Mouse (Mus musculus): ENCODE measurements around the gene Dcun1d4. TPM values are rescaled to one million over a fixed set of nuclear protein-coding genes. Genes with fewer than 3 reads are reported as not detected.

The Dcun1d4 gene
- polyA plus RNA-seq, 1 experiment: 5.3 TPM

DNA sequence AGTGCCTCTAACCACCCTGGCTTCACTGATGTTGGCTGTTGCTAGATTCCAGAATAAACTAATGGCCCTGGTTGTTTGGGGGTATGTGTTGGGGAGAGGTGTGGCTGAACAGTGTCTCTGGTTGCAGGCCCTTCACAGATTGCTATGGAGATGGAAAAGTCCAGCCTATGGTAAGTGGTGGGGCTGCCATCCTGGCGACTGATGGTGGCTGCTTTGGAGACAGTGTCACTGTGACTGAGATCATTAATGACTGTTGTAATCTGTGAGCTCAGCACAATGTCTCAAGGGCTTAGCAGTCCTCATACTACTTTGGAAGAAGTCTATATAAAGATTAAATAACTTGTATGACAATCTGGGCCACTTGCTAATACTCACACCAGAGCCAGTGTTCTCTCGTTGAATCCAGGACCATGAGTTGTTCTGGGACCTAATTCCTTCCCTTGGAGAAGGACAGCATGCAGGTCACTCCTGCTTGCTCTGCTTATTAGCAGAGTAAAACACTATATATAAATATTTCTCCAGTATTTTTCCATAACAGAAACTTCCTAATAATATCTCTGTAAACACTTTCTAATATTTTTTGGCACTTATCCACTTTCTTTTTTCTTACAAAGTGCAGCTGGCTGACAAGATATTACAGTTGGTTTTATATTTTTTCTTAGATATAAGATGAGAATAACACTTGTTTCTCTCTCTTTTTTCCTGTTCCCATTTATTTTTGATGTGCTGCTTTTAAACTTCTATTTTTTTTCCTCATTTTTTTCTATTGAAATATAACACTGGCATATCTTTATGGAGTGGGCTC, 26.1 kb upstream of the Dcun1d4 start:
- Histone ChIP-seq H3K4me3 (no peak overlapping the region), H3ac (ENCODE audit: control insufficient read depth, insufficient read length) (no peak overlapping the region), H3K79me2 (ENCODE audit: control insufficient read depth, insufficient read depth) (no peaks in the 10 kb centered on the region), H3K36me3 (ENCODE audit: control insufficient read depth, insufficient read depth) (no peaks in the 10 kb centered on the region), H3K4me2 (ENCODE audit: low read depth) (no peak overlapping the region), H3K27me3 (ENCODE audit: control insufficient read depth, insufficient read depth, insufficient read length) (peaks cover 20% of the 10 kb centered on the region)
- TF ChIP-seq TCF12 (IDR thresholded peaks at IDR 0.05; ENCODE audit: insufficient read depth, poor library complexity, severe bottlenecking): no peak
- TF ChIP-seq POLR2A (IDR thresholded peaks at IDR 0.05; ENCODE audit: insufficient read length, low read depth): no peak
- TF ChIP-seq MYOG (IDR thresholded peaks at IDR 0.05; ENCODE audit: control insufficient read depth in 1 of 3, insufficient read depth in 1 of 3, insufficient read length in 2 of 3, low read depth in 2 of 3): no peak
- no peak for TF ChIP-seq SRF (IDR thresholded peaks at IDR 0.05; ENCODE audit: control insufficient read depth, insufficient read length, low read depth)
- no peak for TF ChIP-seq POLR2AphosphoS2 (IDR thresholded peaks at IDR 0.05; ENCODE audit: insufficient read length, low read depth)
- no peak for TF ChIP-seq MAX (IDR thresholded peaks at IDR 0.05; ENCODE audit: low read depth)
- TF ChIP-seq TCF3 (IDR thresholded peaks at IDR 0.05; ENCODE audit: insufficient read length, low read depth): no peak
- no peak for TF ChIP-seq REST (IDR thresholded peaks at IDR 0.05; ENCODE audit: insufficient read depth, insufficient read length)
- TF ChIP-seq USF1 (IDR thresholded peaks at IDR 0.05; ENCODE audit: low read depth): no peak
- TF ChIP-seq E2F4 (IDR thresholded peaks at IDR 0.05; ENCODE audit: insufficient read depth): no peak
- TF ChIP-seq CEBPB (IDR thresholded peaks at IDR 0.05; ENCODE audit: insufficient read depth, poor library complexity, severe bottlenecking): no peak
- TF ChIP-seq MYOD1 (IDR thresholded peaks at IDR 0.05; ENCODE audit: control insufficient read depth in 1 of 3, insufficient read length in 2 of 3, low read depth in 2 of 3): no peak

GRCm38 (mm10) chr5:73455307-73455687, 25.5 kb upstream of the Dcun1d4 start:
- Histone ChIP-seq H3K36me3 (ENCODE audit: control insufficient read depth, insufficient read depth) (no peaks in the 10 kb centered on the region), H3K4me3 (no peak overlapping the region), H3ac (ENCODE audit: control insufficient read depth, insufficient read length) (no peak overlapping the region), H3K79me2 (ENCODE audit: control insufficient read depth, insufficient read depth) (no peaks in the 10 kb centered on the region), H3K27me3 (ENCODE audit: control insufficient read depth, insufficient read depth, insufficient read length) (peaks cover 14% of the 10 kb centered on the region), H3K4me2 (ENCODE audit: low read depth) (no peak overlapping the region)
- no peak for TF ChIP-seq SRF (IDR thresholded peaks at IDR 0.05; ENCODE audit: control insufficient read depth, insufficient read length, low read depth)
- no peak for TF ChIP-seq E2F4 (IDR thresholded peaks at IDR 0.05; ENCODE audit: insufficient read depth)
- no peak for TF ChIP-seq MYOD1 (IDR thresholded peaks at IDR 0.05; ENCODE audit: control insufficient read depth in 1 of 3, insufficient read length in 2 of 3, low read depth in 2 of 3)
- no peak for TF ChIP-seq POLR2A (IDR thresholded peaks at IDR 0.05; ENCODE audit: insufficient read length, low read depth)
- no peak for TF ChIP-seq POLR2AphosphoS2 (IDR thresholded peaks at IDR 0.05; ENCODE audit: insufficient read length, low read depth)
- TF ChIP-seq REST (IDR thresholded peaks at IDR 0.05; ENCODE audit: insufficient read depth, insufficient read length): no peak
- TF ChIP-seq USF1 (IDR thresholded peaks at IDR 0.05; ENCODE audit: low read depth): no peak
- no peak for TF ChIP-seq TCF3 (IDR thresholded peaks at IDR 0.05; ENCODE audit: insufficient read length, low read depth)
- no peak for TF ChIP-seq MAX (IDR thresholded peaks at IDR 0.05; ENCODE audit: low read depth)
- TF ChIP-seq CEBPB (IDR thresholded peaks at IDR 0.05; ENCODE audit: insufficient read depth, poor library complexity, severe bottlenecking): no peak
- no peak for TF ChIP-seq MYOG (IDR thresholded peaks at IDR 0.05; ENCODE audit: control insufficient read depth in 1 of 3, insufficient read depth in 1 of 3, insufficient read length in 2 of 3, low read depth in 2 of 3)
- no peak for TF ChIP-seq TCF12 (IDR thresholded peaks at IDR 0.05; ENCODE audit: insufficient read depth, poor library complexity, severe bottlenecking)

DNA sequence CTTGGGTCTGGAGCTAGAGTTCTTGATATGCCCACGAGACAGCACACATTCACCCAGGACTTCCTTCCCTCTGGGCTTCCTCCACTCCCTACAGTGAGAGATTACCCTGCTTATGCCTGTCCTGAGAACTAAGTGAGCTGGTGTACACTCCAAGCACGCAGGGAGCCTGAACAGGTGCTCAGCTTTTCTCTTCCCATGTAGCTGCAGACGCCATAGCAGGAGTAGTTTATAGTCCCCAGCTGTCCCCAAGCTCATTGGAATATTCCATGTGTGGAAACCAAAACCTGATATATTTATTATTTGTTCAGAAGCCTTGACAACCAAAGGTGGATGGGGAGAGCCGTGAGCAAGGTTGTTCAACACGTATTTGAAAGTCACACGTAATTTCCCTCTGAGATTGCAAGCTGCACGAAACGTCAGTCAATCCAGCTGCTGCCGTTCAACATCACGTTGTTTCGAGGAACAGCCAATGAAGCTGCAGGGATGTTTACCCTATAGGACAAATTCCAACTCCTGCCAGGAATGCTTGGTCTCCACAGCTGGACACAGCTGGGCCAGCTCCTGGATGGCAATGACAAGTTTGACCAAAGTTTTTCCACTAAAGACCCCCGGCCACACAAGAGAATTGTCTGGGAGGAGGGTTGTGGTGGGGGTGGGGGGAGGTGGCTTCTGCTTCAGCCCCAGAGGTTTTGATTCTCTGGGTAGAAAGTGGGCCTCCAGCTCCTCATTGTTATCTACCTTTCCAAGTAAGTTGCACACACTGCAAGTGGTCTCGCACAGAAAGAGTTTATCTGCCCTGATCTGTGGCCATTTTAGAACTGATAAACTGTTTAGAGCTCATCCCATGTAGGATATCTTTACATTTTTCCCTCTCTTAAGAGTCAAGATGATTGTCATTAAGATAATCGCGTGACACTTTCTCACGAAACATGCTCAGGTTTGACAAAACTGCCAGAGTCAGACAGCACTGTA, 12.1 kb upstream of the Dcun1d4 start:
- H3K4me3 ChIP-seq: no peak overlapping the region
- H3K27me3 ChIP-seq (ENCODE audit: control insufficient read depth, insufficient read depth, insufficient read length): peaks cover 23% of the 10 kb centered on the region
- no peaks in the 10 kb centered on the region for H3K79me2 ChIP-seq (ENCODE audit: control insufficient read depth, insufficient read depth)
- H3K36me3 ChIP-seq (ENCODE audit: control insufficient read depth, insufficient read depth): no peaks in the 10 kb centered on the region
- no peak overlapping the region for H3K4me2 ChIP-seq (ENCODE audit: low read depth)
- H3ac ChIP-seq (ENCODE audit: control insufficient read depth, insufficient read length): no peak overlapping the region
- no peak for TF ChIP-seq POLR2A (IDR thresholded peaks at IDR 0.05; ENCODE audit: insufficient read length, low read depth)
- no peak for TF ChIP-seq MYOG (IDR thresholded peaks at IDR 0.05; ENCODE audit: control insufficient read depth in 1 of 3, insufficient read depth in 1 of 3, insufficient read length in 2 of 3, low read depth in 2 of 3)
- TF ChIP-seq E2F4 (IDR thresholded peaks at IDR 0.05; ENCODE audit: insufficient read depth): no peak
- TF ChIP-seq REST (IDR thresholded peaks at IDR 0.05; ENCODE audit: insufficient read depth, insufficient read length): no peak
- TF ChIP-seq TCF3 (IDR thresholded peaks at IDR 0.05; ENCODE audit: insufficient read length, low read depth): no peak
- TF ChIP-seq TCF12 (IDR thresholded peaks at IDR 0.05; ENCODE audit: insufficient read depth, poor library complexity, severe bottlenecking): no peak
- no peak for TF ChIP-seq MYOD1 (IDR thresholded peaks at IDR 0.05; ENCODE audit: control insufficient read depth in 1 of 3, insufficient read length in 2 of 3, low read depth in 2 of 3)
- TF ChIP-seq CEBPB (IDR thresholded peaks at IDR 0.05; ENCODE audit: insufficient read depth, poor library complexity, severe bottlenecking): no peak
- no peak for TF ChIP-seq USF1 (IDR thresholded peaks at IDR 0.05; ENCODE audit: low read depth)
- TF ChIP-seq SRF (IDR thresholded peaks at IDR 0.05; ENCODE audit: control insufficient read depth, insufficient read length, low read depth): no peak
- TF ChIP-seq MAX (IDR thresholded peaks at IDR 0.05; ENCODE audit: low read depth): no peak
- no peak for TF ChIP-seq POLR2AphosphoS2 (IDR thresholded peaks at IDR 0.05; ENCODE audit: insufficient read length, low read depth)

Measured in myocyte (in vitro differentiated cells).